Mouse (Mus musculus) olfactory bulb, adult 2 months (tissue): Measurements from ENCODE around the gene Tbc1d2b.

Experiments used
- CTCF ChIP-seq: fragments of 200-500 bp; IDR thresholded peaks from 2 replicates; pipeline ENCODE4 v1.5.1; 2012; ENCODE audit warnings: low read depth, mild to moderate bottlenecking, low read length, moderate library complexity; ENCODE audit not compliant: insufficient read depth
- POLR2A ChIP-seq: fragments of 200-500 bp; IDR thresholded peaks from 2 replicates; pipeline ENCODE4 v1.6.1; 2012; ENCODE audit warnings: mild to moderate bottlenecking, low read depth, low read length, moderate library complexity; ENCODE audit not compliant: insufficient read depth

GRCm38 (mm10) chr9:90270944-90271295, 316 bp upstream of the Tbc1d2b start:
- TF ChIP-seq CTCF, result no peak
- TF ChIP-seq POLR2A, result no peak
